Mouse (Mus musculus) cerebellum, postnatal 4 days (tissue): ENCODE data around the gene Rab29.
"Not testable (repeated sequence)": the region's sequence is repeated elsewhere in the genome, so short reads cannot be mapped to it uniquely, and the experiment has no call there.

Experiments
- DNase-seq, 2 experiments: peaks; one replicate each; pipeline ENCODE4 v3.0.0; 2022; ENCODE audit warnings: low spot score in 2 of 2, mixed read lengths in 1 of 2

The Rab29 gene

GRCm38 (mm10) chr1:131861811-131862210 is 5.2 kb upstream of the Rab29 start:
- DNase-seq = no peak

GRCm38 (mm10) chr1:131865596-131865995 is 1.4 kb upstream of the Rab29 start:
- no peak for DNase-seq

GRCm38 (mm10) chr1:131866304-131866999 is 572 bp upstream of the Rab29 start:
- no peak for DNase-seq

GRCm38 (mm10) chr1:131867946-131868290 is 894 bp downstream of the Rab29 start:
- DNase-seq = no peak

GRCm38 (mm10) chr1:131869561-131869960 is 2.5 kb downstream of the Rab29 start:
- no peak for DNase-seq

- no peak for DNase-seq
Measured at GRCm38 (mm10) chr1:131872856-131873255, 5.8 kb downstream of the Rab29 start.

GRCm38 (mm10) chr1:131879816-131880215 is 12.8 kb downstream of the Rab29 start:
- DNase-seq = no peak

GRCm38 (mm10) chr1:131882787-131883186 is 15.8 kb downstream of the Rab29 start:
- peak in 1 of 2 experiments; percentile 4 for DNase-seq

GRCm38 (mm10) chr1:131886173-131886572 is 19.1 kb downstream of the Rab29 start:
- no peak for DNase-seq

- DNase-seq = no peak
Measured at GRCm38 (mm10) chr1:131886641-131887040, 19.6 kb downstream of the Rab29 start.

- DNase-seq = no peak
Measured at GRCm38 (mm10) chr1:131890043-131890658, 23.1 kb downstream of the Rab29 start.

GRCm38 (mm10) chr1:131891436-131891835 is 24.4 kb downstream of the Rab29 start:
- DNase-seq = no peak

- DNase-seq = no peak
Measured at GRCm38 (mm10) chr1:131902679-131903078, 35.7 kb downstream of the Rab29 start.

GRCm38 (mm10) chr1:131903251-131903650 is 36.2 kb downstream of the Rab29 start:
- DNase-seq = no peak

- DNase-seq = no peak
Measured at GRCm38 (mm10) chr1:131905497-131905896, 38.5 kb downstream of the Rab29 start.

GRCm38 (mm10) chr1:131908456-131908855 is 41.4 kb downstream of the Rab29 start:
- no peak for DNase-seq

- not testable (repeated sequence) for DNase-seq
Measured at GRCm38 (mm10) chr1:131909236-131909635, 42.2 kb downstream of the Rab29 start.

GRCm38 (mm10) chr1:131910001-131910648 is 43.1 kb downstream of the Rab29 start, which contains the start of gene Nucks1:
Gene Nucks1 (plus strand): TSS chr1:131910534.
- DNase-seq = peak; percentile 98 to 99

GRCm38 (mm10) chr1:131910674-131911558 is 43.9 kb downstream of the Rab29 start:
- peak; percentile 59 to 71 for DNase-seq

- DNase-seq = no peak
Measured at GRCm38 (mm10) chr1:131917634-131918033, 50.6 kb downstream of the Rab29 start.

GRCm38 (mm10) chr1:131919052-131919451 is 52.0 kb downstream of the Rab29 start:
- no peak for DNase-seq

- no peak for DNase-seq
Measured at GRCm38 (mm10) chr1:131922100-131922499, 55.1 kb downstream of the Rab29 start.
